Mouse (Mus musculus) splenic B cell, adult 2 months (primary cell): Measurements from ENCODE around the gene Ncoa6.
"Not testable (repeated sequence)": the region's sequence is repeated elsewhere in the genome, so short reads cannot be mapped to it uniquely, and the experiment has no call there.

Experiments used
- DNase-seq: peaks from one replicate; pipeline ENCODE4 v3.0.0-alpha.2; 2011; ENCODE audit warnings: low read depth, low spot score
- H3K27me3 ChIP-seq: 2 replicates; pipeline ENCODE4 v1.6.1; 2012; ENCODE audit warnings: mild to moderate bottlenecking, low read length, moderate library complexity, mixed read lengths; ENCODE audit not compliant: control insufficient read depth, poor library complexity, insufficient read depth, severe bottlenecking
- H3K36me3 ChIP-seq: 2 replicates; pipeline ENCODE4 v1.6.1; 2012; ENCODE audit warnings: mild to moderate bottlenecking, low read length, moderate library complexity, mixed read lengths; ENCODE audit not compliant: control insufficient read depth, poor library complexity, insufficient read depth, severe bottlenecking

The Ncoa6 gene

DNA sequence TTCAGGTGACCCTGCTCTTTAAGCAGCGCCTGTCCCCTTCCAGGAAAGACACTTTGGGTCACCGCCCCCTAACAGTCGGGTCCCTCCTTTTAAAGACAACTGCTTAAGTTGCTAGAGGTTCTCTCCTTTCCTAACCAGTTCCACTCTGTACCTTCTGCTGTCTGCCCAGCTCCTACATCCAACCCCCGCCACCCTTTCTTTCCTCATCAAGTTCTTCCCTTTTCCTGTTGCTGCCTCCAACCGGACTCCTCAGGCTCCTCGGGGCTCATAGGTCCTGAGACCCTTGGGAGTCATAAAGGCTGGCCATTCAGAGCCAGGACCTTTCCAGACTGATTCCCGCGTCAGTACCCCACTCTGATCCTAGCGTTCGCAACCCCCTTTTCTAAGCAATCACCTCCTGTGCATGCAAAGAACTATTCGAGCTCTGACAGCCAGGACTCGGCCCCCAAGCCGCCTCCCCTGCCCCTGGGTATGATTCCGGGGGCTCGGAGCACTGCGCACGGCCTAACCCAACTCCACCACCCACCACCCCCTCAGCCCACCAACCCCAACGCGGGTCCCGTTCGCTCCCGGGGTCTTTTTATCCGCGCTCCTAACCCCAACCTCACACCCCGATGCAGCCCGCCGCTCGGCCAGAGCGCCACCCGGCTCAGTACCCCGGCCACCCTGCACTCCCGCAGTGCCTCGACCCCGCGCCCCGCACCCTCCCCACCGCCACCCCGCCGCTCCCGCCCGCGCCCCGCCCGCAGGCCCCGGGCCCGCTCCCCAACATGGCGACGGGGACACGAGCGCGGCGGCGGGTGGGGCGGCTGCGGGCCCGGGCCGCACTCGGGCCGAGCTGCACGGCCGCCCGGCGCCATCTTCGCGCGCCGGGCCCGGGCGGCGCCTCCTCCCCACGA is 774 bp downstream of the Ncoa6 start:
- DNase-seq, result peak; percentile 46
- H3K27me3 ChIP-seq, result no peaks in the 10 kb centered on the region
- H3K36me3 ChIP-seq, result no peaks in the 10 kb centered on the region

DNA sequence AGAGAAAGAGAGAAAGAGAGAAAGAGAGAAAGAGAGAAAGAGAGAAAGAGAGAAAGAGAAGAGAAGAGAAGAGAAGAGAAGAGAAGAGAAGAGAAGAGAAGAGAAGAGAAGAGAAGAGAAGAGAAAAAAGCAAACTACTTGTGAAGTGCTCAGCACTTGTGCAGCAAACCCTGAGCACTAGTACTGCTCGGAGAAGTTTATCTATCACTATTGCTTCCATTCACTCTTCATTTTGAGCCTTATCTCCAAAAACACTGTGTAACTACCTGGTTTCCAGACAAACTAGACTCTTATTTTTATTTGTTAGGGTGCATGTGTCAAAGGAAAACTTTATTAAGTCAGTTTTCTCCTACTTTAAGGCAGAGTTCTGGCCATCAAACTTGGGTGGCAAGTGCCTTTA is 6.8 kb downstream of the Ncoa6 start:
- H3K27me3 ChIP-seq, result no peaks in the 10 kb centered on the region
- no peaks in the 10 kb centered on the region for H3K36me3 ChIP-seq
- no peak for DNase-seq

DNA sequence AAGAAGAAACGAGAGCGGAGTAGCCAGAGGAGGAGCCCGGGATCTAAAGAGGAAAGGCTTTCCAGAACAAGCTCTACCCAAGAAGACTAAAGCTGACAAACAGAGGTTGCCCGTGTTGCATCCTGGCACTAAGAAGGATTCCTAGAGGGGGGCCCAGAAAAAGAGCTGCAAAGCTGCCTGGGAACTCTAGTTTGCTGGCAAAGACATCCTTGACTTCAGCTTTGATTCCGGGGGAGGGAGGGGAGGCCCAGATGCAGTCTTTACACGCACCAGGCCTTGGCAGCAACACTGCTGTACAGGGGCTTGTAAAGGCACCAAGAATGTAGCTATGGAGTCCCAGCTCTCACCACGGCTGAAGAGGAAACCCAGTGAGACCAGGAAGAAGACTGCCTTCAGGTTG is 20.1 kb downstream of the Ncoa6 start:
- Histone ChIP-seq H3K27me3 (no peaks in the 10 kb centered on the region), H3K36me3 (no peaks in the 10 kb centered on the region)
- no peak for DNase-seq

DNA sequence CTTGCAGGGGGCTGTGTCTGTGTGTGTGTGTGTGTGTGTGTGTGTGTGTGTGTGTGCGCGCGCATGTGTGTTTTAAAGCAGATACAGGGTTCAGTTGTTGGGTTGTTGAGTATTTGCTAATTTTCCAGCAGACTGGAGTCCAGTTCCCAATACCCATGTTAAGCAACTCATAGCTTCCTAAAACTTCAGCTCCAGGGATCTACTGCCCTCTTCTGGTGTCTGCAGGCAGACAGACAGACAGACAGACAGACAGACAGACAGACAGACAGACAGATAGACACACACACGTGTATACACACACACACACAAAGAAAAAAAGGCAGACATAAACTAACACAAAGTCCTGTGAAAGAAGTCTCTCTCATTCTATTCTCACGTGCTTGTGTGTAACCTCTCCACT is 22.4 kb downstream of the Ncoa6 start:
- H3K36me3 ChIP-seq, result no peaks in the 10 kb centered on the region

DNA sequence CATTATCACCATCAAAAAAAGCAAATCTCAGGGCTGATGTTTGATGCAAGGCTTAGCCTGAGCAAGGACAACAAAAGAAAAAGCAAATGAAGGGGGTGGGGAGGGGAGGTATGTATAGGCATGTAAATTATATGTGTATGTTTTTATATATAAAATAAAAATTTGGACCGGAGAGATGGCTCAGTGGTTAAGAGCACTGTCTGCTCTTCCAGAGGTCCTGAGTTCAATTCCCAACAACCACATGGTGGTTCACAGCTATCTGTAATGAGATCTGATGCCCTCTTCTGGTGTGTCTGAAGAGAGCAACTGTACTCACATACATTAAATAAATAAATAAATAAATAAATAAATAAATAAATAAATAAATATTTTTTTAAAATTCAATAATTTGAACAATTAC is 25.8 kb downstream of the Ncoa6 start:
- not testable (repeated sequence) for H3K27me3 ChIP-seq, H3K36me3 ChIP-seq, DNase-seq

More for the DNA sequence above, 22.4 kb downstream of the Ncoa6 start:
- no peak for DNase-seq
- no peaks in the 10 kb centered on the region for H3K27me3 ChIP-seq

DNA sequence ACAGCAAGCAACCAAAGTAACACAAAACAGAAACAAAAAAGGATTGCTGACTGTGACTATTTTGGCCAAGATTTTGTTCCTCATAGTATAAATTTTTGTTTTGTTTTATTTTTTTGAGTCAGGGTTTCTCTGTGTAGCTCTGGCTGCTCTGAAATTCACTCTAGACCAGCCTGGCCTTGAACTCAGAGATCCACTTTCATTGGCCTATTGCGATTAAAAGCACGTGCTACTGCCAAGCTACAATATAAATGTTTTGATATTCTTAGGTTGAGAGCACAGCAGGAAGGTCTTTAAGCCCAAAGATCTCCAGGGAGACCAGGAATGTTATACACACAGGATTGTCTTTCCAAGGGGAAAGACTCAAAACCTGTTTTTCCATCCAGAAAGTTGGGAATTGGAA is 30.2 kb downstream of the Ncoa6 start:
- no peaks in the 10 kb centered on the region for H3K36me3 ChIP-seq
- no peak for DNase-seq
- no peaks in the 10 kb centered on the region for H3K27me3 ChIP-seq

DNA sequence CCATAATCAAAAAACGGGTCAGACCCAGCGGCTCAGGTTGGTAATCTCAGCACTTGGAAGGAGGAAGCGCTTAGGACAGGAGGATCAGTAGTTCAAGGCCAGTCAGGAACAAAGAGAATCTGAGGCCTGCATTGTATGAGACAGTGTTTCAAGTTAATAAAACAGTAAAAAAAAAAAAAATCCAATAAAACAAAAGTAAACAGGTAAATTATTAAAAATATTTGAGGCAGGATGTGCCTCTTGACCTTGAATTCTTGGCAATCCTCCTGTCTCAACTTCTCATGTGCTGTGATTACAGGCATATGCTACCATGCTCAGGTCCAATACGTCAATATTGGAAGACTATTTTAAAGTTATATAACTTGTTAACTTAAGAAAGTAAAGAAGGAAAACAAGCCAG is 30.8 kb downstream of the Ncoa6 start:
- Histone ChIP-seq H3K36me3 (no peaks in the 10 kb centered on the region), H3K27me3 (no peaks in the 10 kb centered on the region)
- DNase-seq, result no peak

DNA sequence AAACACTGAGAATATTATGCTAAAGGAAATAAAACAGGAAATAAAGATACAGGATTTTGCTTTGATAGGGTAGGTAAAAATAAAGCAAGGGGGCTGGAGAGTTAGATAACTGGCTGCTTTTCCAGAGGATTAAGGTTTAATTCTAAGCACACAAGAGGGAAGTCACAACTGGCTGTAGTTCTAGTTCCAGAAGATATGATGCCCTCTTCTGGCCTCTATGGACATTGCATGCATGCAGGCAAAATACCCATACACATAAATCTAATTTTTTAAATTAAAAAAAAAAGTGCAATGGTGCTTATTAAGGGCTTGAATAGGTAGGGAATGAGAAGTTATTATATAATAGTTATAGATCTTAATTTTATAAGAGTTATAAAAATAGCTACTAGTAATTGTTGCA is 37.2 kb downstream of the Ncoa6 start:
- Histone ChIP-seq H3K36me3 (peaks cover 4% of the 10 kb centered on the region), H3K27me3 (no peaks in the 10 kb centered on the region)
- peak; percentile 68 for DNase-seq

DNA sequence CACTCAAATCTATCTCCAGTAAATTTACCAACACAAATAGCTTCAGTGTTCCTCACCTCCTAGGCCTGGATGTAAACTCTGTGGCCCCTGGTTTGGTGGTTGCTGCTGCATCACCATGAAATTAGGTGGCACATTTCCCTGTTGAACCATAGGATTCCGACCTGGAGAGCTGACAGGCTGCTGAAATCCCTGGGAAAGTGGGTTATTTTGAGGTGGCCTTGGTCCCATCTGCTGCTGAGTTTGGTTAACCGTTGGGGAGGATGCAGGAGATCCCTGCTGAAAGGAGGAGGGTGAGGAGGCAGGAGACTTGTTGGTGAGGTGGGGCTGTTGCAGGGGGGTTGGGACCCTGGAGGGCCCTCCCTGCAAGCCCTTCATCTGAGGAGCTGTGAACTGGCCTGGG is 52.8 kb downstream of the Ncoa6 start:
- Histone ChIP-seq H3K27me3 (no peaks in the 10 kb centered on the region), H3K36me3 (peaks cover 12% of the 10 kb centered on the region)
- DNase-seq, result no peak

DNA sequence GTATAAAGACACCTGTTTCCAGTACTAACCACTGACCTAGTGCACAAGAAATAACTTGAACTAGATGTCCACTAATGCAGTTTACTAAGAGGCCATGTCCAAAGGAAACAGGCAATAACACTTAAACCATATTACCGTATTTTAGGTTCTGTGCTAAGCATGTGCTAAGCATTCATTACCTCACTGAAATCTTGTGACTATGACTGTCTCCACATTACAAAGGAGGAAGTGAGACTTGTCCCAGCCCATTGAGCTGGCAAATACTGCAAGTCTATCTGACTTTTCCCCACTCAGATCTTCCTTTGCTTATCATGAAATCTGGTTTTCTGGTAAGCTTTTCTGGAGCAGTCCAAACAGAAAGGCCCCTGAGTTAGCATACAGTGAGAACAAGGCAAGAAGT is 69.1 kb downstream of the Ncoa6 start:
- DNase-seq, result peak; percentile 92
- no peaks in the 10 kb centered on the region for H3K27me3 ChIP-seq
- H3K36me3 ChIP-seq, result peaks cover 8% of the 10 kb centered on the region; the same call in 1 of the 2 replicates

DNA sequence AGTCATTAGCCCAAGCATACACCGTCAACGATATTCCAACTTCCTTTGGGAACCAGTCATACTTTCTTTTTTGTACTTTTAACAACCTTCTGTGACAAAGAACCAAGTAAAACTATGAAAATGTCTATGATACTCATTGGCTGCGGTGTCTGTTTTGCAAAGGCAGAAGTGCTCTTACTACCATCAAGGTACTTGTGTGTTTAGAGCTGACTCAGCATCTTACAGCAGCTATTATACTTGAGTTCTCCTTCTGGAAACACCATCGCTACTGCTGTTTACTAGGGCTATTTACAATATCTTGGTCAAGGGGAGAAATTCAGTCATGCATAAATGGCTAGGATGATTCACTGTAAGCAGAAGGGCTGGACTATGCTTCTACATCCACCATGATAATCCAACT is 71.8 kb downstream of the Ncoa6 start:
- H3K36me3 ChIP-seq, result peaks cover 6% of the 10 kb centered on the region; the same call in 1 of the 2 replicates
- DNase-seq, result no peak
- H3K27me3 ChIP-seq, result no peaks in the 10 kb centered on the region; the same call in 1 of the 2 replicates

DNA sequence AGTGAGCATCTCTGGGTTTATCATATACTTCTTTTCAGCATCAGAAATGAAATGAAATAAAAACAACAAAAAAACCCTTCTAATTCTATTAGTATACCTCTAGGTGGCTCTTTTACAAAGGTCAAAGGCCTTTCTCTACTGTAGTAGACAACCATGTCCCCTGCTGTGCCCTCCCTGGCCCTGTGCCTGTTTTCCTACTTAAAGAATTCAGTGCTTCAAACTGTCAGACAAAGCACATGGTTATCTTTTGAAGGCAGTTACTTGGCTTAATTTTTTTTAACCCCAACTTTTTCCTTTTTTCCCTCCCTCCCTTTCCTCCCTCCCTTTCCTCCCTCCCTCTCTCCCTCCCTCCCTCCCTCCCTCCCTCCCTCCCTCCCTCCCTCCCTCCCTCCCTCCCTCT is 73.4 kb downstream of the Ncoa6 start:
- no peak for DNase-seq
- 0 out of 2 replicates have a peak, but pooled peaks cover 5% of the 10 kb centered on the region for H3K36me3 ChIP-seq
- no peaks in the 10 kb centered on the region; the same call in 1 of the 2 replicates for H3K27me3 ChIP-seq

DNA sequence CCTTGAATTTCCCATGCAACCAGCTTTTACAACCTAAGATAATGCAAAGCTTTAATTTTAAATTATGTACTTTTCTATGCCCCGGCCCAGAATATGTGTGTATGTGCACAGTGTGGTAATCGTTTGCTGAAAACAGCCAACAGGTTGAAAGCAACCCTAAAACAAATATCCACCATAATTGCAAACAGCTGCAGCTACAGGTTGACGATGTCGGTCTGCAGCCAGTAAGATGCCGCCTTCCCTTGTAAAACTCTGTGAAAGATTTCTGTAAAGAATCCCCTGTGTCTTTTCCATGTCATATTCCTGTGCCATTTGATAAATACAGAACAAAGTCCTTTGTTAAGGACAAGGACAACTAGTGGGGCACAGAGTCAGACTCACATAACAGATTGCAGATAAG is 79.1 kb downstream of the Ncoa6 start:
- Histone ChIP-seq H3K36me3 (peaks cover 4% of the 10 kb centered on the region; the same call in 1 of the 2 replicates), H3K27me3 (no peaks in the 10 kb centered on the region; the same call in 1 of the 2 replicates)
- DNase-seq, result no peak

DNA sequence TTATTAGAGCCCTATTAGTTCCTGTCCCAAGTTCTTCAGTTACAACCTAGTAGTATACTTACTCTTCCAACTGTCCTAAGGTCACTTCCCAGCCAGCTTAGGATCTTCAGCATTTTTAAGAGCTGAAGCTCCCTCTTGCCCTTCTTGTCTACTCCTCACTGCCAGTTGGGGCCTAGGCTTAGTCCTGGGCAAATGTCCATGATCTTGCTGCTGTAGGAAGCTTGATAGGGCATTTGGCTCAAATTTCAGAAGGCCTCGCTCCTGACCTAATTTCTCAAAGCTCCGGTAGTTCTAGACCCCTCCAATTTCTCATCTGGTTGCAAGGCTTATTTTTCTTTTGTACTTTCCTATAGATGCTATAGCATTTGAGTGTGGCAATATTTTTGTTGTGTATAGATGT is 85.1 kb downstream of the Ncoa6 start:
- Histone ChIP-seq H3K27me3 (no peaks in the 10 kb centered on the region), H3K36me3 (peaks cover 4% of the 10 kb centered on the region; the same call in 1 of the 2 replicates)
- no peak for DNase-seq

DNA sequence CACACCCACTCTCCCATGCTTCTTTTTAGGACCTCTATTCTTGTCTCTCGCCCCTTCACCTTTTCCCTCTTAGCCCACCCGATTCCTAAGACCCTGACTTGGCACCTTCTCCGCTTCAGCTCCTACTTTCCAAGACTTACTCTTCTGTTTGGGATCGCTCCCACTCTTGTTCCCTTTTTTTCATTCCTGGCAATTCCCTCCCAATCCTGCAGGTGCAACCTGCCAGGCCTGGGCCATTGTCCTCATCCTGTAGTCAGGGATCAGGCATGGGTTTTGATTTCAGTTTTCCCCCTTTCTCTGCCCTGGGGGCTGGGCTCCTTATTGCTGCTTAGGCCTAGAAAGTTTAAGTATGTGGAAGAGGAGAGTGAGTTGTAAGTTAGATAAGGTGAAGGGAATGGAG is 86.6 kb downstream of the Ncoa6 start:
- DNase-seq, result no peak
- peaks cover 4% of the 10 kb centered on the region; the same call in 1 of the 2 replicates for H3K36me3 ChIP-seq

More for the DNA sequence above, 86.6 kb downstream of the Ncoa6 start:
- H3K27me3 ChIP-seq, result no peaks in the 10 kb centered on the region
